Mouse (Mus musculus) skeletal muscle tissue, adult 2 months (tissue): ENCODE results near the gene Radil.

Experiments used
- DNase-seq: peaks from one replicate; pipeline ENCODE4 v3.0.0-alpha.2; 2012; ENCODE audit warnings: low read depth, low spot score

Gene Radil

DNA sequence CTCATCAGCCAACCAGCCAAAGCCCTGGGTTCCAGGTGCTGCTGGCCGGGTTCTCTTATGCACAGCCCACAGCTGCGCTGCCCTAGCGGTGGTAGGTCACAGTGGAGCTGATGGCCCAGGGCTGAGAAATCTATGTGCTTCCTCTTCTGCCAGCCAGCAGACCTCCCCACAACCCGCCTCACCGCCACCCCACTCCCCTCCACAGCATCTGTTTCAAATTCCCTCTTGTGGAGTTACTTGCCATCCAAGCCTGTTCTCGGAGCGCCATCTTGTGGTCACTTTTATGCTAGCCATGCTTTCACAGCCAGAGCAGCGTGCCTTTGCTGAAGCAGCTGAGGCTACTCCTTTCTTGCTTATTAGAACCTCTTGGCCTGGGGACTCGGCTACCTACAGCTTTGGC lies 102.8 kb downstream of the Radil start:
- DNase-seq = peak; percentile 90

DNA sequence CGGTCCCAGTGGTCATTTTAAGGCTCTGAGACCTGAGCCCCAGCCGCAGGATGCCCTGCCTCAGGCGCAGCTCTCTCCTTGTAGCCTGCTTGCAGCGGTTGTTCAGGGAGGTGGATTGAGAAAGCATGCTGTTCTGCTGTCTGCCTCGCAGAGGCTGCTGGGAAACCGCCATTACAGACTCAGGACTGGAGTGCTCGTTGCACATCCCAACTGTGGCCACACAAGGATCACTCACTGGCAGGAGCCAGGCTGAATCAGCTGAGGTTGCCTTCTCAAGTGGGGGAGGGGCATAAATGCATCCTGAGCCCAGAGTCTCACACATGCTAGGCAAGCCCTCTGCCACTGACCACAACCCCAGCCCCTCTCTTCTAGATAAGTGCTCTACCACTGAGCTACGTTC lies 105.2 kb downstream of the Radil start:
- DNase-seq = no peak

GRCm38 (mm10) chr5:142444791-142445531 lies 105.9 kb downstream of the Radil start:
- DNase-seq = peak; percentile 75

DNA sequence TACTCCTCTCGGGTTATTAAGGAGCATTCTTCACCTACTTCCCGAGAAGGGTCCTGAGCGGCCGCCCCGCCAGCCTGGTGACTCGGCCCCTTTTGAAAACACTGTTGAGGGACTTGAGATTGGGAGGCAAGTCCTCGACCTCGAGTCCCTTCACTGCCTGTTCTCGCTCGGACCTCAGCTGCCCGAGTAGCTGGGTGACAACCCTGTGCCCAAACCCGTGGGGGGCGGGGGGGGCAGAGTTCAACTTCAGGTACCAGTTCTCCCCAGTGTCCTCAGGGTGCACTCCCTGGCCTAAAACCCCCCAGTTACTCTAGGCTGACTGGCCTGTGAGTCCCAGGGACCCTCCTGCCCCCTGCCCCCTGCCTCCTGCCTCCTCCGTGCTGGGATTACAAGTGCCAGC lies 106.9 kb downstream of the Radil start:
- no peak for DNase-seq

DNA sequence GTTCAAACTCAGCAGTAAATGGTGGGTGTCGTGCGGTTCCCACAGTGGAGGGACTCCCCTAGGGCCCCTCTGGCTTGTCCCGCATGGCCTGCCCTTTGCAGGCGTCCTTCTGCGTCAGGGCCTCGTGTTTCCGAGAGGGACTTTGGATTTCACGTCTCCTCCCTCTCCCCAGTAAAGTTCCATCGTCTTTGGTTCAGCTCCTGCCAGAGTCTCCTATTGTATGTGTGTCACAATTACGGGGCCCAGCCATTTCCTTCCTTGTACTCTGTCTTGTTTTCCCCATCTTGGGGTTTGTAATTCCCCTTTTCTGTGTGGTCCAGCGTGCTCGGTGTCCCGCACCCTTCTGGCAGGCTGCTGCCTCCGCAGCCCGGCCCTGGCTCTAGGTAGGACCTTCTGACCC lies 107.4 kb downstream of the Radil start:
- DNase-seq = no peak

DNA sequence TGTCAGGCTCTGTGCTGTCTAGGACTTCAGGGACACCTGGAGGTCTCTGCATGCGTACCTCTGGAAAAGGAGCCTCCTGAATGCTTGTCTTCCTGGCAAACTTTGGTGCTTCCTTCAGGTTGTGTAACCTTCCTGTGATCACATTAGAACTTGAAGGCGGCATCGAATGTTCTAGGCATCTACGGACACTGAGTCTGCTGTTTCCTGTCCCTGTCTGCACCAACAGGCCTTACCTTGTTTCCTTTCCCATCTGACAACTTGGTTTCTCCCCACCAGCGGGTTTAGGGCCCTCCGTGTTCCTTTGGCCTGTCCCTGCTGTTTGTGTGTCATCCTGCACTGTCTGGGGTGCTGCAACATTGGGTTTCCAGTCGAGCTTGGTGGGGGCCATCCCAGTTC lies 108.9 kb downstream of the Radil start:
- DNase-seq = no peak

DNA sequence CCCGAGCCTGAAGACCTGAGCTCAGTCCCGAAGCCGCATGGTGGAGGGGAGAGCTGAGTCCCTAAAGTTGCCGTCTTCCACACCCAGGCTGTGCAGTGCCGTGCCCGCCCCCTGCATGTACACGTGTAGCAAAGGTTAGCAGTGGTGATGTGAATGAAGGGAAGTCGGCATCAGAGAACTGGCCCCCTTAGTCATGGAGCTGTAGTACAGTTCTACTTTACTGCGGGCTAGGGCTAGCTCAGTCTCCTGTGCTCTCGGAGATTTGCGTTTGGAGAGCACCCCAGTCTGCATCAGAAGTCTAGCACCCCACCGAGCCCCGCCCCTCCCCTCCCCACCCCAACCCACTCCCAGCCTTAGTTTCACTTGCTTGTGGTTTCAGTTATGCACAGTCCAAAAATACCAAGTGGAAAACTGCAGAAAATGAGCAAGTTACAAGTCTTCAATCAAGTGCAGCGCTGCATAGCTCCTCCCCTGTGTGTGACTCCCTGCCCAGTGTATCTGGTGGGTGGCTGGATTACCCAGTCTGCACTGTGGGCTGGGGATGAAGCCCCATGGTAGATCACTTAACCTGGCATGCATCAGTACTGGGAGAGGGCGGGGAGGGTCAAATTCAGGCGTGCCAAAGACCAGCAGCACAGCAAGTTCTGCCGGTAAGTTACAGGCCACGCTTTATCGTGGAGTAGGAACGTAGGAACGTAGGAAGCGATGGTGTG lies 109.4 kb downstream of the Radil start:
- no peak for DNase-seq

DNA sequence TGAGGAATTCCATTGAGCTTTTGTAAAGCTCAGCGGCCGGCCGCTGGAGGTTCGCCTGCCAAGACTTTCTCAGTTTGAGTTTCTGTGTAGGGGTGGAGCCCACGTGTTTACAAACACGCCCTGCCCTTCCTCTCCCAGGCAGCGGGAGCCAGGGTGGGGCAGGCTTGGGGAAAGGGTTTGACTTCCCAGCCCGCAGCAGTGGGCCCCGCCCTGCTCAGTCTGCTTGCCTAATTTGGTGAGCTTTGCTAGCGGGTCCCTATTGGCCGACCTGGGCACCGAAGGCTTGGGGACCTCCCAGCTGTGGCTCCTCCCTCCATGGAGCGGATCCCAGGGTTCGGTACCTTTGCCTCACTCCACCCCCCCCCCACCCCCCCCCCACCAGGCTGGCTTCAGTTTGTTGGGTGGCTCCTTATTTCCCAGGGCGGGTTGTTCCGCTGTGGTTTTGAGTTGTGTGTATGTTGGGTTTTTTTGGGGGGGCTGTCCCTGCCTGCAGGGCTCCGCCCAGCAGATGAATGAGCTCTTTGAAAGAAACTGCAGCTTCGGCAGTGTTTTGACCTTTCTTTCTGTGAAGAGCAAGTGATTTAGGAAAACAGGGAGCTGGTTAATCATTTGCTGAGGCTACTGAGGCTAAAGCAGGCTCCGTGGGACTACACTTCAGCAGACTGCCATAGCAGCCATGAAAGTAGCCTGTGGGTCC lies 110.3 kb downstream of the Radil start:
- DNase-seq = peak; percentile 98

GRCm38 (mm10) chr5:142439911-142440432 lies 110.9 kb downstream of the Radil start:
- peak; percentile 61 for DNase-seq

DNA sequence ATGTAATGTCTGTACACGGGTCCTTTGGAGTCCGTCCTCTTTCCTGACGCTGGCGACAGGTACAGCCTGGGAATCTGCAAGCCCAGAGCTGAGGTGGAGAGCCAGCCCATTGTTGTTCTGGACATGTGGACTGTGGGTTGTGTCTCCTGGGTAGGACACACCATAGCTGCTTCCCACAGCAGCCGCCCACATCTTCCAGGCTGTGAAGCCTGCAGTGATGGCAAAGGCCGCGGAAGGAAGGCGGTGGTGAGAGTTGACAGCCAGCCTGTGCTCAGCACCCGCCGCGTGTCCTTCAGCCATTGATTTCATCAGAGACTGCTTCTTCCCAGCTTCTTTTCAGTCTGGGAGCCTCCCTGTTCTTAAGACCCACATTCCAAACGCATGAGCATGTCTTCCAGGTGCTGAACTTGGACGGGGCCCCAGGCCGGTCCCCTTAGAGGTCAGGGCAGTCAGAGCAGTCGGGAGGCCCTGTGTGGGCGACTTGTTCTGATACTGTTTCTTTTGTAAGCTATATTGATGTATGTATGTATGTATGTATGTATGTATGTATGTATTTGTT lies 112.4 kb downstream of the Radil start:
- no peak for DNase-seq

- DNase-seq = no peak
Measured at GRCm38 (mm10) chr5:142435736-142436135, 115.2 kb downstream of the Radil start.
